Mouse (Mus musculus) kidney, postnatal 0 days (tissue): ENCODE measurements around the gene Shmt2. TPM values are rescaled to one million over a fixed set of nuclear protein-coding genes. Genes with fewer than 3 reads are reported as not detected.

Experiments used
- ATAC-seq: fragments of 200-750 bp; cut with Nextera tagmentation; replicated peaks from 2 replicates; pipeline ENCODE4 v1.8.0; 2017; ENCODE audit warnings: low read depth, moderate number of reproducible peaks, moderate TSS enrichment, moderate library complexity; ENCODE audit not compliant: low FRiP score
- DNase-seq: peaks from one replicate; pipeline ENCODE4 v3.0.0-alpha.2; 2016; ENCODE audit warnings: low spot score
- H3K27ac ChIP-seq: fragments of 300-500 bp; sonication (generic); 2 replicates; pipeline ENCODE4 v1.5.1; 2014; ENCODE audit warnings: mild to moderate bottlenecking
- H3K27me3 ChIP-seq: fragments of 300-500 bp; sonication (generic); 2 replicates; pipeline ENCODE4 v1.6.1; 2014; ENCODE audit warnings: low read length, mixed read lengths; ENCODE audit not compliant: insufficient read depth
- H3K36me3 ChIP-seq: fragments of 300-500 bp; sonication (generic); 2 replicates; pipeline ENCODE4 v1.6.1; 2014; ENCODE audit warnings: low read length, mixed read lengths; ENCODE audit not compliant: insufficient read depth
- H3K4me1 ChIP-seq: fragments of 300-500 bp; sonication (generic); replicated peaks from 2 replicates; pipeline ENCODE4 v1.6.1; 2014; ENCODE audit warnings: antibody characterized with exemption, low read length, mixed read lengths; ENCODE audit not compliant: insufficient read depth
- H3K4me2 ChIP-seq: fragments of 300-500 bp; sonication (generic); 2 replicates; pipeline ENCODE4 v1.6.1; 2014; ENCODE audit warnings: mild to moderate bottlenecking, low read length, moderate library complexity, mixed read lengths
- H3K4me3 ChIP-seq: fragments of 300-500 bp; sonication (generic); replicated peaks from 2 replicates; pipeline ENCODE4 v1.5.1; 2014; ENCODE audit warnings: low read depth, low read length
- H3K9ac ChIP-seq: fragments of 300-500 bp; sonication (generic); 2 replicates; pipeline ENCODE4 v1.6.1; 2014; ENCODE audit warnings: low read depth, low read length
- H3K9me3 ChIP-seq: fragments of 300-500 bp; sonication (generic); replicated peaks from 2 replicates; pipeline ENCODE4 v1.6.1; 2016; ENCODE audit warnings: low read length, inconsistent platforms, mixed read lengths
- CTCF ChIP-seq: IDR thresholded peaks from 2 replicates; pipeline ENCODE4 v1.5.1; 2016; ENCODE audit warnings: antibody characterized with exemption, low read depth, mild to moderate bottlenecking, moderate library complexity
- WGBS: fragments of 180-500 bp; shearing (Covaris S2); extraction: QIAGEN DNeasy Blood & Tissue Kit; methylation state at CpG from one replicate; pipeline ENCODE4 v1.1.7; 2014; 5-methylcytosine and 5-hydroxymethylcytosine counted together
- polyA plus RNA-seq: library from polyadenylated mRNA; unstranded; fragments of >200 nt; fragmentation: Nextera tagmentation; extraction: Ambion mirVana; gene quantifications from 2 replicates; pipeline ENCODE4 v1.2.1, GENCODE M21; 2015

The Shmt2 gene
- polyA plus RNA-seq, 1 experiment from 2014 or later, result 71.1 TPM

GRCm38 (mm10) chr10:127499516-127499915 is 22.7 kb downstream of the Shmt2 start:
- peaks cover 45% of the 10 kb centered on the region for H3K36me3 ChIP-seq
- no peak for DNase-seq
- WGBS, result 29% methylated on average over 5 of the region's 5 CpGs

GRCm38 (mm10) chr10:127496156-127496555 is 26.1 kb downstream of the Shmt2 start:
- H3K9ac ChIP-seq, result no peak overlapping the region
- H3K4me1 ChIP-seq, result no peaks in the 10 kb centered on the region
- H3K4me2 ChIP-seq, result no peak overlapping the region
- no peaks in the 10 kb centered on the region for H3K9me3 ChIP-seq
- TF ChIP-seq CTCF, result no peak
- no peak overlapping the region for H3K27ac ChIP-seq
- ATAC-seq, result no peak
- DNase-seq, result no peak
- 80% methylated on average over 3 of the region's 3 CpGs for WGBS
- peaks cover 67% of the 10 kb centered on the region for H3K36me3 ChIP-seq
- H3K27me3 ChIP-seq, result no peaks in the 10 kb centered on the region
- H3K4me3 ChIP-seq, result no peak overlapping the region

More at GRCm38 (mm10) chr10:127499516-127499915, 22.7 kb downstream of the Shmt2 start:
- Histone ChIP-seq H3K27ac (no peak overlapping the region), H3K4me1 (no peaks in the 10 kb centered on the region), H3K9me3 (no peaks in the 10 kb centered on the region), H3K9ac (no peak overlapping the region), H3K27me3 (no peaks in the 10 kb centered on the region), H3K4me3 (no peak overlapping the region), H3K4me2 (no peak overlapping the region)
- TF ChIP-seq CTCF, result no peak
- ATAC-seq, result no peak

- DNase-seq (no peak), ATAC-seq (no peak)
- H3K4me3 ChIP-seq, result no peak overlapping the region
- no peaks in the 10 kb centered on the region for H3K27me3 ChIP-seq
- H3K36me3 ChIP-seq, result peaks cover 56% of the 10 kb centered on the region
- H3K27ac ChIP-seq, result no peak overlapping the region
- H3K4me1 ChIP-seq, result no peaks in the 10 kb centered on the region
- H3K4me2 ChIP-seq, result no peak overlapping the region
- no peak for TF ChIP-seq CTCF
- 82% methylated on average over 3 of the region's 3 CpGs for WGBS
- no peak overlapping the region for H3K9ac ChIP-seq
- H3K9me3 ChIP-seq, result no peaks in the 10 kb centered on the region
These were observed 30.1 kb downstream of the Shmt2 start for GRCm38 (mm10) chr10:127492118-127492517.

GRCm38 (mm10) chr10:127491128-127491512 is 31.1 kb downstream of the Shmt2 start:
- no peak overlapping the region for H3K4me3 ChIP-seq
- no peaks in the 10 kb centered on the region for H3K9me3 ChIP-seq
- no peaks in the 10 kb centered on the region for H3K4me1 ChIP-seq
- no peak for ATAC-seq
- WGBS, result 78% methylated on average over 8 of the region's 8 CpGs
- H3K27ac ChIP-seq, result no peak overlapping the region
- DNase-seq, result no peak
- no peak overlapping the region for H3K9ac ChIP-seq
- peaks cover 51% of the 10 kb centered on the region for H3K36me3 ChIP-seq
- TF ChIP-seq CTCF, result no peak
- no peaks in the 10 kb centered on the region for H3K27me3 ChIP-seq
- H3K4me2 ChIP-seq, result no peak overlapping the region

GRCm38 (mm10) chr10:127490160-127491127 is 31.8 kb downstream of the Shmt2 start:
- ATAC-seq, result no peak
- no peak for DNase-seq

DNA sequence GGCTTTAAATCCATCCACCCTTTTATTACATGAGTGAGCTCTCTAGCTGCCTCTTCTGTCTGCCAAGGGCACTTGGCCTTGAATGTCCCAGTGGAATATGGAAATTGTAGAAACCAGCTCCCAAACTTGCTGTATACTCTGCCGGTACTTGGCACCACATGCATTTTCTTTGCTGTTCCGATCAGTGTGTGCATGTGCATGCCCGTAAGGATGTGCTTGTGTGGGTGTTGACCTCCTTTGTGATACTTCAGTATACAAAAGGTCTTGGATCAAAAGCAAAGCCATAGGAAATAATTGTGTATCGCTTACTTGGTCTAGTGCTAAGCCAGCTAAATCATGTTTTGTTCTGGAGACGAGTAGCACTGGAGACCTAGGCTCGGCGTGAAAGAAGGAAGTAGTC is 33.4 kb downstream of the Shmt2 start:
- Histone ChIP-seq H3K9me3 (no peaks in the 10 kb centered on the region), H3K4me3 (no peak overlapping the region), H3K27me3 (no peaks in the 10 kb centered on the region), H3K4me1 (0 out of 2 replicates have a peak, but pooled peaks cover 3% of the 10 kb centered on the region), H3K9ac (no peak overlapping the region), H3K4me2 (no peak overlapping the region), H3K36me3 (peaks cover 53% of the 10 kb centered on the region), H3K27ac (no peak overlapping the region)
- ATAC-seq, result no peak
- no peak for DNase-seq
- TF ChIP-seq CTCF, result no peak
- 82% methylated on average over 7 of the region's 7 CpGs for WGBS

More at GRCm38 (mm10) chr10:127490160-127491127, 31.8 kb downstream of the Shmt2 start:
- Histone ChIP-seq H3K27ac (no peak overlapping the region), H3K4me3 (no peak overlapping the region), H3K9me3 (no peaks in the 10 kb centered on the region), H3K36me3 (peaks cover 51% of the 10 kb centered on the region), H3K4me1 (no peaks in the 10 kb centered on the region), H3K27me3 (no peaks in the 10 kb centered on the region), H3K9ac (no peak overlapping the region), H3K4me2 (no peak overlapping the region)
- TF ChIP-seq CTCF, result no peak
- 60% methylated on average over 18 of the region's 18 CpGs for WGBS
